ENCODE assay signal across 15 mouse cellular contexts in genomic region chr12:73446148-73446547, GRCm38 (mm10).
"Had no signal": no experiment of that assay in that cellular context is flagged by ENCODE, and none has a peak within 500 bp of the region (broad histone marks: within the 10 kb centered on the region; RNA-seq: fewer than 3 reads in every experiment).

No protein-coding gene starts in this region.

- H3K4me2 ChIP-seq: liver, embryonic 11.5 days; lung, embryonic 15.5 days; midbrain, embryonic 12.5 days; neural tube, embryonic 13.5 days; stomach, embryonic 15.5 days had no signal

- H3K4me3 ChIP-seq: layer of hippocampus, adult 2 months; lung, embryonic 15.5 days; midbrain, embryonic 12.5 days; neural tube, embryonic 13.5 days; stomach, embryonic 15.5 days had no signal

- H3K9ac ChIP-seq: lung, embryonic 15.5 days; midbrain, embryonic 12.5 days; neural tube, embryonic 13.5 days; stomach, embryonic 15.5 days had no signal

- DNase-seq: lung, postnatal 4 days; right cerebral cortex, adult 18-20 months; right cerebral cortex, postnatal 4 days; spleen, adult 18-20 months; thymus, adult 2 months; thymus, postnatal 25 days had no signal

- H3K27me3 ChIP-seq: lung, embryonic 15.5 days; midbrain, embryonic 12.5 days; neural tube, embryonic 13.5 days; stomach, embryonic 15.5 days had no signal

- H3K36me3 ChIP-seq: lung, embryonic 15.5 days; midbrain, embryonic 12.5 days; neural tube, embryonic 13.5 days; stomach, embryonic 15.5 days had no signal

- H3K9me3 ChIP-seq: lung, embryonic 15.5 days; midbrain, embryonic 12.5 days; neural tube, embryonic 13.5 days; stomach, embryonic 15.5 days had no signal

- H3K4me1 ChIP-seq: midbrain, embryonic 12.5 days had no signal

- H3K27ac ChIP-seq: layer of hippocampus, adult 2 months; lung, embryonic 15.5 days; midbrain, embryonic 12.5 days; neural tube, embryonic 13.5 days; stomach, embryonic 15.5 days had no signal

- ATAC-seq: inflammation-experienced regulatory T-cells, adult 6 months; intestine, postnatal 0 days; midbrain, embryonic 16.5 days had no signal
